Mouse (Mus musculus): ENCODE measurements around the gene Ankle2.
A peak's percentile ranks its signal among the peaks of the same experiment; 100 is the strongest.

Gene Ankle2

GRCm38 (mm10) chr5:110285156-110285555, 54.4 kb downstream of the Ankle2 start:
- no peak for DNase-seq

GRCm38 (mm10) chr5:110285770-110286445, 55.1 kb downstream of the Ankle2 start, which contains the start of the genes Pxmp2 and Pole:
Pxmp2 (minus strand) TSS chr5:110286186.
Pole (plus strand) TSS chr5:110286306.
- peak; percentile 84 for DNase-seq

- DNase-seq, result no peak
These were observed 55.8 kb downstream of the Ankle2 start for GRCm38 (mm10) chr5:110286446-110287083.

DNA sequence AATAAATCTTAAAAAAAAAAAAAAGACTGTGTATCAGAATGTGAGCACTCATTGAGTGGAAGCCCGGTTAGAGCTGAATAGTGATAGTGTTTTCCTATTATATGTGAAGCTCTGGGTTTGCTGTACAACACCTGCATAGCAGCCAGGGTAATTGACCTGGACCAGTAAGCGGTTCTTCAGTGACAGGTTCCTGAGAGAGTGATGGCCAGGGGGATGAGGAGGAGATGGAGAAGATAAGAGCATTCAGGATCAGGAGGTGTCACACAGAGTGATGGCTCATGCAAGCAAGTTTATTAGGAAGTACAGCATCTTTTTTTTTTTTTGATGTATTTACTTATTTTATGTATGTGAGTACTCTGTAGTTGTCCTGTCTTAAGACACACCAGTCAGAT, 56.3 kb downstream of the Ankle2 start:
- DNase-seq, result no peak

DNA sequence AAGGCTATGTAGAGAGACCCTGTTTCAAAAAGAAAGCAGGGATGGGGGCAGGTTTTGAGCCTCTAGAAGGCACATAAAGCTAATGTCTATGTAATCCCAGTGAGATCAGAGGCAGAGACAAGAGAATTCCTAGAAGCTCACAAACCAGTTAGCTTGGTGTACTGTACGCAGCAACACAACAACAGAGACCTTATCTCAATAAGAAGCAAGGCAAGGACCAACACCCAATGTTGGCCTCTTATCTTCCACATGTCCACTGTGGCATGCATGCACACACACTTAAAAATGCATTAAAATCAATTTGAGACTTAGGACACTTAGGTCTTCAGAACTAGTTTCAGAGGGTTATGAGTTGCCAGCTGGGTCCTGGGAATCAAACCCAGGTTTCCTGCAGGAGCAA, 60.8 kb downstream of the Ankle2 start:
- no peak for DNase-seq

DNA sequence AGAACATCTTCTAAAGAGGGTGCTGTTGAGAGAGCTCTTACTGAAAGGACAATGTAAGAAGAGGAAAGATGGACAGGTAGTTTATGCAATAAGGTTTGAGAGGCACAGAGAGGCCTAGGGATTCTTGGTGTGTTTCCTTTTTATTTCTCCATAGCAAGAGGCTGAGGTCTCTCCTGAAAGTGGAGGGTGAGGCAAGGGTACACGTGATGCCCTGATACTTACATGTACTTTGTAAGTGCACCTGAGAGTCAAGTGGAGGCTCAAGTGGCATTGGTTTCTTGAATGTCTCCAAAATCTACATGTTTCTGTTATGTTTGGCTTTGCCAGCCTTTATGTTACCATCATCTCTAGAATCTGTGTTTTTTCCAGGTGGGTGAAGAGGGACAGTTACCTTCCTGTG, 65.8 kb downstream of the Ankle2 start:
- no peak for DNase-seq

DNA sequence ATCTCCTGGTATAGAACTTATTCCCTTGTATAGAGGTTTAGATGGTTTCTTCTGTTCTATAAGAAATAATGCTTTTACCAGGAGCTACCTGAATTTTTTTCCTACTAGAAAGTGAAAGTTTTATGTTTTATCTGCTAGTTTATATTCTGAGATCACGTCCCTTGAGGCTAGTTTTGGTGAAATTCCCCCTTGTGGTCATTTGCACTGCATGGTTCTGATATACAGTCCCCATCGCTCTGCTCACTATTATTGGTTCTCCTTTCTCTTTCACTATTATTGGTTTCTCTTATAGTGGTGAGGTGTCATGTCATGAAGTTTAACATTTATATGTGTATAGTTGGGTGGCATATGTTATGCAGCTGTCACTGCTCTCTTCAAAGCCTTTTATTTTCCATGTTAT, 69.8 kb downstream of the Ankle2 start:
- DNase-seq, result no peak

Measured in right cerebral cortex, adult 18-20 months (tissue).